16 mouse cellular contexts compared by ENCODE assay signal in genomic region chr6:88560156-88560555, GRCm38 (mm10).
"Had no signal": no experiment of that assay in that cellular context is flagged by ENCODE, and none has a peak within 500 bp of the region (broad histone marks: within the 10 kb centered on the region; RNA-seq: fewer than 3 reads in every experiment).

No protein-coding gene starts in this region.

- H3K27ac ChIP-seq: midbrain, embryonic 10.5 days; midbrain, embryonic 12.5 days; neural tube, embryonic 13.5 days; neural tube, embryonic 15.5 days had no signal

- H3K36me3 ChIP-seq: midbrain, embryonic 10.5 days; midbrain, embryonic 12.5 days; neural tube, embryonic 13.5 days; neural tube, embryonic 15.5 days had no signal

- DNase-seq: lung, adult 18-20 months; lung, embryonic 14.5 days; lung, postnatal 10 days; lung, postnatal 4 days; right cerebral cortex, adult 18-20 months; right cerebral cortex, postnatal 25 days; right cerebral cortex, postnatal 4 days; spleen, adult 18-20 months; thymus, adult 18-20 months; thymus, postnatal 14 days; thymus, postnatal 36 days had no signal

- H3K9me3 ChIP-seq: midbrain, embryonic 10.5 days; midbrain, embryonic 12.5 days; neural tube, embryonic 13.5 days; neural tube, embryonic 15.5 days had no signal

- H3K4me3 ChIP-seq: midbrain, embryonic 10.5 days; midbrain, embryonic 12.5 days; myocyte; neural tube, embryonic 13.5 days; neural tube, embryonic 15.5 days had no signal

- H3K4me1 ChIP-seq: midbrain, embryonic 12.5 days; neural tube, embryonic 13.5 days; neural tube, embryonic 15.5 days had no signal
